In the genomic region with DNA sequence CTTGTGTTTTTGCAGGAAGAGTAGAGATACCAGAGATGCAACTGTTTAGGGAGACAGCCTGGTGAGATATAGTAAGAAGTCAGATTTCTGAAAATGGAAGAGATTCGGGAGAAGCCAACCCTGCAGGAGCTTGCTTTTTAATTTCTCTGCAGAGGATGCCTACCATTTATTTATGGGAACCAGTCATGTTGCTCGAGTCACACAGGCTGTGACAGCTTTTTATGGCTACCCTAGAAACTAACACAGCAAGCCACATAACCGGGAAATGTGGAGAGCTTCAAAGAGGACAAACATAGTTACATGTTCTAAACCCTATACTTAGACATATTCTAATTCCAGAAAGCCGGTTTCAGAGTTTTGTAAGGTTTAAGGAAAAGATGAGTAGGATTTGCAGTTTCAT, we compare ENCODE assay signal across 20 mouse cellular contexts.
DNase-seq lines count a peak whose midpoint lies in the region; ATAC-seq lines count a peak whose summit lies in the region.
"Had no signal": no experiment of that assay in that cellular context is flagged by ENCODE, and none has a peak within 500 bp of the region (broad histone marks: within the 10 kb centered on the region; RNA-seq: fewer than 3 reads in every experiment).

No protein-coding gene starts in this region.

- H3K9ac ChIP-seq in intestine, embryonic 15.5 days, result no peak overlapping the region
- H3K9ac ChIP-seq: heart, embryonic 13.5 days; hindbrain, embryonic 13.5 days had no signal

- intact Hi-C loops in left cerebral cortex, postnatal 4 days (cut with DNase I), result no loop called here
- intact Hi-C loops in left cerebral cortex, postnatal 14 days (cut with DNase I), result no loop called here

- no peak overlapping the region for H3K27ac ChIP-seq in intestine, embryonic 15.5 days
- H3K27ac ChIP-seq: embryonic facial prominence, embryonic 10.5 days; gastrocnemius, adult 2 months; heart, embryonic 13.5 days; hindbrain, embryonic 13.5 days; hindbrain, postnatal 0 days had no signal

- H3K4me1 ChIP-seq in intestine, embryonic 15.5 days (replicated peaks), result no peaks in the 10 kb centered on the region
- H3K4me1 ChIP-seq: embryonic facial prominence, embryonic 10.5 days; heart, embryonic 13.5 days; hindbrain, embryonic 13.5 days had no signal

- peak; percentile 27 for DNase-seq in left cerebral cortex, adult 11 months (ENCODE audit: low spot score)
- no peak for DNase-seq in left cerebral cortex, postnatal 4 days
- DNase-seq in frontal cortex, adult 2 months (ENCODE audit: extremely low spot score in 1 of 2, low spot score in 1 of 2), result peak; percentile 48 to 54
- DNase-seq in left cerebral cortex, postnatal 14 days (ENCODE audit: low spot score in 2 of 2), result peak; percentile 25 to 56
- DNase-seq in right cerebral cortex, postnatal 25 days, result peak; percentile 18
- DNase-seq in gastrocnemius, postnatal 25 days, result no peak
- DNase-seq: adrenal gland, postnatal 14 days; cerebellum, adult 2 months; cerebellum, postnatal 10 days; gastrocnemius, adult 2 months; gastrocnemius, postnatal 36 days; heart, adult 11 months had no signal

- no peak overlapping the region for H3K4me2 ChIP-seq in intestine, embryonic 15.5 days (replicated peaks)
- H3K4me2 ChIP-seq: heart, embryonic 13.5 days; hindbrain, embryonic 13.5 days had no signal

- H3K9me3 ChIP-seq in intestine, embryonic 15.5 days, result no peaks in the 10 kb centered on the region
- H3K9me3 ChIP-seq: embryonic facial prominence, embryonic 10.5 days; heart, embryonic 13.5 days; hindbrain, embryonic 13.5 days had no signal

- ATAC-seq in intestine, embryonic 15.5 days, result no peak
- no peak for ATAC-seq in monocyte, adult 5-6 weeks (replicated peaks; ENCODE audit: insufficient number of reproducible peaks, low FRiP score, low TSS enrichment, poor library complexity, severe bottlenecking)
- ATAC-seq: activated CD4-positive, CD25-positive, alpha-beta regulatory T cell, adult 4 months; forebrain, embryonic 14.5 days; hindbrain, postnatal 0 days had no signal

- no peak overlapping the region for H3K4me3 ChIP-seq in intestine, embryonic 15.5 days (replicated peaks)
- H3K4me3 ChIP-seq: embryonic facial prominence, embryonic 10.5 days; gastrocnemius, adult 2 months; heart, embryonic 13.5 days; hindbrain, embryonic 13.5 days had no signal

- 84% methylated on average over 4 of the region's 4 CpGs for WGBS in intestine, embryonic 15.5 days

- no peaks in the 10 kb centered on the region for H3K36me3 ChIP-seq in intestine, embryonic 15.5 days
- H3K36me3 ChIP-seq: embryonic facial prominence, embryonic 10.5 days; heart, embryonic 13.5 days; hindbrain, embryonic 13.5 days had no signal

- H3K27me3 ChIP-seq in intestine, embryonic 15.5 days (replicated peaks), result no peaks in the 10 kb centered on the region
- H3K27me3 ChIP-seq: heart, embryonic 13.5 days; hindbrain, embryonic 13.5 days had no signal

Comparison
In these comparisons a context has a peak if more than half of its experiments do, and no peak if none do; other contexts are left out.
1. DNase-seq: peak in left cerebral cortex, adult 11 months (single experiment), frontal cortex, adult 2 months (2 of 2), left cerebral cortex, postnatal 14 days (2 of 2) and right cerebral cortex, postnatal 25 days (single experiment); none in left cerebral cortex, postnatal 4 days (single experiment) and gastrocnemius, postnatal 25 days (single experiment).